Mouse (Mus musculus) olfactory bulb, adult 2 months (tissue): Measurements from ENCODE around the gene Vps35l.

ENCODE experiments used
- CTCF ChIP-seq: fragments of 200-500 bp; IDR thresholded peaks from 2 replicates; pipeline ENCODE4 v1.5.1; 2012; ENCODE audit warnings: low read depth, mild to moderate bottlenecking, low read length, moderate library complexity; ENCODE audit not compliant: insufficient read depth
- POLR2A ChIP-seq: fragments of 200-500 bp; IDR thresholded peaks from 2 replicates; pipeline ENCODE4 v1.6.1; 2012; ENCODE audit warnings: mild to moderate bottlenecking, low read depth, low read length, moderate library complexity; ENCODE audit not compliant: insufficient read depth

GRCm38 (mm10) chr7:118849543-118850250, 109.7 kb downstream of the Vps35l start:
- no peak for TF ChIP-seq CTCF
- TF ChIP-seq POLR2A: no peak
